Mouse (Mus musculus) liver, embryonic 14 days (tissue): ENCODE data around the gene Nampt. TPM values are rescaled to one million over a fixed set of nuclear protein-coding genes. Genes with fewer than 3 reads are reported as not detected.

Experiments
- polyA plus RNA-seq: library from polyadenylated mRNA; depleted of rRNA; stranded (reverse); fragments of >200 nt; gene quantifications from 2 replicates; pipeline ENCODE4 v1.2.3, GENCODE M21; 2012; rRNA removed

Gene Nampt
- 5.9 and 7.1 TPM in 2 replicates for polyA plus RNA-seq

DNA sequence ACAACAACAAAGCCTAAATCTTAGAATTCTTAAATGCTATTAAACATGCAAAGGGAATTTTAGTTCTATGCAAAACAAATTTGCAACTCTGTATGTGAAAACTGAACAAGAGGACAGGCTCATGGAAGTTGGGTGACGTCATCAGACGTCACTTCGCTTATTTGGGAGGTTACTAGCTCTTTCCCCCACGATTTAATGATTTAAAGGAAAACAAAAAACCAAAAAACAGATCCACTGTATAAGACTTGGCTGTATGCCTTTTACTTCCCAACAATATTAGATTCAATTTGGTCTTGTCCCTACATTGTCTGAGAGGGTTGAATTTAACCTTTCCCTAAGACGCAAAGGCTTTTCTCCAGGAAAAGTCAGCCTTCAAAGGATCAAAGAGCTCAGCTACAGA is at the start of gene Nampt:
Gene Nampt, plus strand, starts transcription at position 130 of the 400 bp plus-strand sequence.

Other genes with a start within 250 kb of the Nampt start
- 13.9 and 17.1 TPM in 2 replicates for gene Sypl, start 134.3 kb downstream of the Nampt start, polyA plus RNA-seq